Mouse (Mus musculus) lung, postnatal 10 days (tissue): Measurements from ENCODE around the gene Sirpa.
A peak's percentile ranks its signal among the peaks of the same experiment; 100 is the strongest.

Experiments used
- DNase-seq: peaks from one replicate; pipeline ENCODE4 v3.0.0; 2021

Sirpa gene

DNA sequence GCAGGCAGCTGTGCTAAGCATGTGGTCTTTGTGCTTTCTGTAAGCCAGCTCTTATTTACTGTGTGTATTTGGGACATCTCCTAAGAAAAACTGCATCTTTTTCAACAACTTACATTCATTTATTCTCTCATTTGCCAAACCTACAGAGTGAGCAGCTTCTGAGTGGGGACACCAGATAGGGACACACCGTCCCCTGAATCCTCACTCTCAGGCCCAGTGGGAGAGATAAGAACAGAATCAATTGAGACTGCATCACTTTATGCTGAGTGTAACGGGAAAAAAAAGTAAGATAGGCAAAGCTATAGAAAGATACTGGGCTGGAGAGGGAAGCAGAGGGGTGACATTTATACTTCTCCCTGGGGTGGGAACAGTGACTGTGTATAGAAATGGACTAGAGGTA lies 61.0 kb downstream of the Sirpa start:
- no peak for DNase-seq

DNA sequence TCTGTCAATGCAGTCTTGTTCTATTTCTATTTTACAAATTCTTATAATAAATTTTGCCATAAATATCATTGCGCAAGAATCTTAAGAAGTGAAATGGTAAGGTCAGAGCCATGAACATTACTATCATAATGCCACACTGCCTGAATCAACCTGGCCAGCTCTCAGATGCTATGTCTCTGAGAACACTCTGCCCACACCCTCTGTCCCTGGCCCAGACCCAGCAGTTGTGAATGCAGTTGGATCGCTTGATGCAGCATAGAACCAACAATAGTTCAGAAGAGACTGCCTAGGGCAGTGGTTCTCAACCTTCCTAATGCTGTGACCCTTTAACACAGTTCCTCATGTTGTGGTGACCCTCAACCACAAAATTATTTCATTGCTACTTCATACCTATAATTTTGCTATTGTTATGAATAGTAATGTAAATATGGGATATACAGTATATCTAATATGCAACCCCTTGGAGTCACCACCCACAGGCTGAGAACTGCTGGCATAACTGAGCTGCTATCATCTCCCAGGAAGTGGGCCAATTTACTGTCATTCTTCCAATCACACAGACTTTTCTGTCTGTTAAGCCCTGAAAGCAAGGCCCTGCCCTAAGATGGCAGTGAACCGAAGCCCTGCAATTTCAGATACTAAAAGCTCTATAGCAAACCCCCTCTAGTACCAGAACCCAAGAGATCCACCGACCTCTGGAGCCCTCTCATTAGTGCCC lies 61.8 kb downstream of the Sirpa start:
- no peak for DNase-seq

DNA sequence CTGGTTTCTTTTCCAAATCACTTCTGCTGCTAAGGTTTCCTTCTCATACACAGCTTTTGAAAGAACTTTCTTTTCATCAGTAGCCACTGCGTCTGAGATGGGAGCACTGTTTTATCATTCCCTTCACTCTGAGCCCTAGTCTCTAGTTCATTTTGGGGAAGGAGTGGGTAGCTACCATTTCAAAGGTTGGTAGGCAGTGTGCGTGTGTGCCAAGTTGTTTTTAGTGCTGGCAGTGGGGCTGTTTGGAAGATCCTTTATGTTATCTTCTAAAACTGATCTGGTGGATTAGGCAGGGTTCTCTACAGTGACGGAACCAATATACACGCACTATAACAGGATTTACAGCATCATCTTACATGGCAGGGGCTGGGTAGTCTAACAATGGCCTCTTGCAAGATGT lies 62.4 kb downstream of the Sirpa start:
- DNase-seq: no peak

DNA sequence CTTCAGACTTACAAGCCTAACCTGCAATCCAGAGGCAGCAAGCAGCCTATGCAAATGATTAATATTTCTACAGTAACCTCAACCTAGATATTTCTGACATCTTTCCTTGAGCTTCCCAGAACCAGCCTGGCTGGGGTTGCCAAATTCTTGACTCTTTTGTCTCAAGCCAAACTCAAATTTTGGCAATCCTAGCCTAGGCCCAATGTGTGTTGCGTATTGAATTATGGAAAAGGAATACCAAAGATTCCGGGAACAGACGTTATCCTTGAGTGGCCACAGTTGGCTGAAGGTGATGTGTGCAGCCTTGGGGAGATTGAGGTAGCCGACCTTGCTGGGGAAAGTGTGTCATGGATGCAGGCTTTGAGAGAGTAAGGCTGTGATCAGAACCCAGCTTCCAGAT lies 66.2 kb downstream of the Sirpa start:
- no peak for DNase-seq

DNA sequence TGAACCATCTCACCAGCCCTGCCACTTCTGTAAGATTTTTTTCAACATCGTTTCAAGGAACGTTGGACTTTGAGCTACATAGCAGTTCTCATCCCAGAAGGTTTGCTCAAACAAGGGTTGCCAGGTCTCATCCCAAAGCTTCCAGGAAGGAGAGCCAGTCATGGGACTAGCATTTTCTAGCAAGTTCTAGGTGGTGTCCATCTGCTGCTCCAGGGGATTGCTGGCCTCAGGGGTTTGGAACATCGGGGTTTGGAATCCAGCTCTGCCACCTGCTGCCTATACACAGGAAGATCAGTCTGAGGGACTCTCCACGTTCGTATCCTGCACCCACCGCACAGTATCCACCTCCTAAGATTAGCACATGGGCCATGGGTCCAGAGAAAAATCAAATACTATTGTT lies 67.4 kb downstream of the Sirpa start:
- DNase-seq: peak; percentile 25

DNA sequence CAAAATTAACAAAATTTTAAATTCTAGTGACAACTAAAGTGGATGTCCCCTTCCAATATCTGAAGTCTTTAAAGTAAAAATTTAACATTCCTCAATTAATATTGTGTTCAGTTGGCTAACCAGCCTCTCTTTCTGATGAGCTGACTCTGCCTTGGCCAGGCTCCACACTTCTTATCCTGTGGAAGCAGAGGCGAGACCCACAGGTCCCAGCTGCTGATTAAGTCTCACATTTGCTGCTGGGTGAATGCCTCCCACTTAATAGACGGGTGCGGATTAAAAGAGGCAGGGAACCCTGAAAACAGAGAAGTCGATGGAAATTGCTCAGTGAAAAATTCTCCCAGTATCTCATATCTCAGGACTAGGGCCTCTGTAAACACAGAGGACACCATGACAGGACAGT lies 69.8 kb downstream of the Sirpa start:
- peak; percentile 56 for DNase-seq

DNA sequence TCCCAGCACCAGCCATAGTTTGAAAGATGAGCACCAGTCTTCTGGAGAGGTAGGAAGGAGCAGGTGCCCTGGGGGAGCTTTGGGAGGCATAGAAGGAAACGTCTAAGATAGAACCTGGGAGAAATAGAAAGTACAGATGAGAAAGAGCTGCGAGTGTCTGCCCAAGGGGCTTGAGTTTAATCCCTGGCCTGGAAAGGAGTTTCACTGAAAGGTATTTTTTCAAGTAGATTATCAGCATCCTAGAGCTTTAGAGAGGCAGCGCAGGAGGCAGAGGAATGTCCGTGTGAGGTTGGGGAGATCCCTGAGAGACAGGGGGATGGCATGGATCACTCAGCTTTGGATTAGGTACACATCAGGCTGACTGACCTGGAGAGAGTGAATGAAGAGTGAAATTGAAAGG lies 79.3 kb downstream of the Sirpa start:
- no peak for DNase-seq

DNA sequence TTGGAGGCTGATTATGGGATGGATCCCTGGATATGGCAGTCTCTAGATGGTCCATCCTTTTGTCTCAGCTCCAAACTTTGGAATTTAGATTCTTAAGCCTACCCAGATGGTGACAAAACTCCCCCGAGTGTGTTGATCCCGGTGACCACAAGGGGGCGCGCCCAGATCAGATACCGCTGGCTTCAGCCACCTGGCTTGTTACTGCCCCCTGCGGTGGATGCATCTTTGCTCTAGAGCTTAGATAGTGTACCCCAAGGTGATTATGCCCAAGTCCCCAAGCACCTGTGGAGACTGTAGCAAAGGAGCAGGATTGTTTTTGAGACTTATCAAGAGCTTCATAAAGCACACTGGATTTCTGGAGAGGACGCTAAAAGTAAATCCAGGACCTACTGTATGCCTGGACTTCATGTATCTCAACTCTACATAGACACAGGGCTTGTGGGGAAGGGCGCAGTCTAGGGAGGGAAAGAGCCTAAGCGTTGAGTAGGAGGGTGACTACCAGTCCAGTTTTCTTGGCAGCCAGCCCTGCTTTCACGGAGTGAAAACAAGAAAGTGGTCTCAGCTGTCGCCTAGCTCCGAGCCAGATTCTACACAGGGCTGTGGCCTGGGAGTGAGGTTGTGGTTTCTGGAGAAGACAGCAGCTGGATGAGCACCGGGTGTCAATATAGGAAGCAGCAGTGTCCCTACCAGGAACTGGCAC lies 82.5 kb downstream of the Sirpa start:
- DNase-seq: peak; percentile 87

DNA sequence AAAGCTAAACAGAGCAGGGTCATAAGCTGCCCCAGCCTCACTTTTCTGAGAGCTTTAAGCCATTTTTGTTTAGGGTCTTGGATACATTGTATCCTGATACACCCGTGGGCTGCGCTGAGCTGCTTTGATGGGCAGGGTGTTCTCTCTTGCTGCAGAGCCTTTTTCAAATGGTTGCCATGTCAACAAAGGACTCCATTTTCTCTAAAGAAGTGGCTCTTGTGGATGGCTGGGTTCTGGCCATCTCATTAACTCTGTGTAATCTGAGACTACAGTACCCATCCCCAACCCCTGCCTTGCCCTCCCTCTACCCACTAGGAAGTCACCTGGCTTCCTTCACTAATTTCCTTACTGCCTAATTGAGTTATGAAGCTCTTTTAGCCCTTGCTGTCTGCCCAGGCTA lies 85.0 kb downstream of the Sirpa start:
- DNase-seq: no peak

DNA sequence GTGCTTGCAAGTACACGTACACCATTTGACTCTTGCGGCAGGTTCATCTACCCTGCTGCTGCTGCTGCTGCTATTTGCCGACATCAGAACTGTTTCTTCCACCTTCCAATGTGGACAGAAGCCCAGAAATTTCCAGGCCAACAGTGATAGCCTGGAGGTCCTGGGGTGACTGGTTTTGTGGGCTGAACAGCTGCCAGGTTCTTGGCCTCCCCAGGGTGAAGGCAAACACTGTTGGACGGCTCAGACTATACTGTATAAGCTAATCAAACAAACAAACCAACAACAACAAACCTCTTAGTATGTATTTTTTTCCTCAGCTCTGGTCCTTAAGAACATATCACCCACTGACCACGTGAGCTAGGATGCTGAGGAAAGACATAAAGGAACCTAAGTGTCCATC lies 86.4 kb downstream of the Sirpa start:
- no peak for DNase-seq

DNA sequence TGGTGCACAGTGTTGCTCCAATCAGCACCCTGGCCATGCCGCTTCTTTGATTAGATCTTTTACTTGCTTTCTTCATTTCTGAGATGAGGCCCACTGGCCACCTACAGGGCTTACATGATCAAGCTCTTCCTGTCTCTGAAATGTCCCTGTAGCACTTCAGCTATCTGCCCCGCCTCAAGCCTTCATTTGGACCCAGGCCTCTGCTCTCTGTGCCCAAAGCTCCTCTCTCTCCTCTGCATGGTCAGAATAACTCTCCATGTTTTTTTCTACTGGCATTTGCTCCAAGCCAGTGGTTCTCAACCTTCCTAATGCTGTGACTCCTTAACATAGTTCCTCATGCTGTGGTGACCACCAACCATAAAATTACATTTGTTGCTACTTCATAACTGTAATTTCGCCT lies 87.6 kb downstream of the Sirpa start:
- DNase-seq: no peak
